Mouse (Mus musculus) spleen, adult 2 months (tissue): ENCODE results near the gene Trem2. TPM values are rescaled to one million over a fixed set of nuclear protein-coding genes. Genes with fewer than 3 reads are reported as not detected.

ENCODE experiments used
- DNase-seq, 2 experiments: peaks; one replicate each; pipeline versions ENCODE4 v3.0.0 to v3.0.0-alpha.2; 2012 to 2021; ENCODE audit warnings: low spot score in 2 of 2, low read depth in 1 of 2
- H3K27ac ChIP-seq: fragments of 200-500 bp; 2 replicates; pipeline ENCODE4 v1.5.1; 2012; ENCODE audit warnings: low read length, inconsistent platforms; ENCODE audit not compliant: insufficient read depth
- H3K27me3 ChIP-seq: fragments of 200-500 bp; 2 replicates; pipeline ENCODE4 v1.6.1; 2012; ENCODE audit warnings: mild to moderate bottlenecking, moderate library complexity, low read length, inconsistent platforms; ENCODE audit not compliant: control insufficient read depth, insufficient read depth
- H3K36me3 ChIP-seq: fragments of 200-500 bp; 2 replicates; pipeline ENCODE4 v1.6.1; 2012; ENCODE audit warnings: mild to moderate bottlenecking, low read length, inconsistent platforms; ENCODE audit not compliant: control insufficient read depth, insufficient read depth
- H3K4me1 ChIP-seq: fragments of 200-500 bp; 2 replicates; pipeline ENCODE4 v1.6.1; 2011; ENCODE audit warnings: inconsistent platforms; ENCODE audit not compliant: control insufficient read depth, insufficient read depth, insufficient read length
- H3K4me3 ChIP-seq: fragments of 200-500 bp; 2 replicates; pipeline ENCODE4 v1.5.1; 2011; ENCODE audit warnings: mild to moderate bottlenecking, inconsistent platforms; ENCODE audit not compliant: insufficient read depth, insufficient read length; ENCODE audit errors: extremely low read depth
- CTCF ChIP-seq: fragments of 200-500 bp; IDR thresholded peaks from 2 replicates; pipeline ENCODE4 v1.5.1; 2011; ENCODE audit warnings: mild to moderate bottlenecking, inconsistent platforms; ENCODE audit not compliant: insufficient read depth, insufficient read length, insufficient replicate concordance; ENCODE audit errors: extremely low read depth
- POLR2A ChIP-seq: fragments of 200-500 bp; IDR thresholded peaks from 2 replicates; pipeline ENCODE4 v1.6.1; 2011; ENCODE audit warnings: low read depth, low read length, inconsistent platforms
- WGBS: fragments of 180-500 bp; shearing (Covaris S2); methylation state at CpG from one replicate; pipeline ENCODE4 v1.1.7; 2018; 5-methylcytosine and 5-hydroxymethylcytosine counted together
- polyA plus RNA-seq: library from polyadenylated mRNA; depleted of rRNA; stranded (reverse); fragments of >200 nt; gene quantifications from 2 replicates; pipeline ENCODE4 v1.2.3, GENCODE M21; 2012

Trem2 gene
- polyA plus RNA-seq, 1 experiment = 1.0 TPM

DNA sequence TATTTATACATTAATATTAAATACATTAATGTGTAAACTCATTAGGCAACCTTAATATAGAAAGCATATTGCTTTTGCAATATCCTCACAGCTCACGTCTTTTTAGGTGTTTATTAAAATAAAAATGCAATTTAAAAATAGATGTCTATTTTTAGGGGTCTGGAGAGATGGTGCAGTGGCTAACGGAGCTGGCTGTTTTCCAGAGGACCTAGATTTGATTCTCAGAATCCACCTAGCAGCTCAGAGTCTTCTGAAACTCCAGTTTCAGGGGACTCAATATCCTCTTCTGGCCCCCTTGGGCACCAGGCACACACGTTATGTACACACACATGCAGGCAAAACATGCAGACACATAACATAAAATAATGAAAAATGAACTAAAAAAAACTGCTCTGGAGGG lies 16.1 kb downstream of the Trem2 start:
- 60% methylated on average over 3 of the region's 3 CpGs for WGBS
- Histone ChIP-seq H3K27ac (no peak overlapping the region), H3K4me1 (no peaks in the 10 kb centered on the region), H3K36me3 (no peaks in the 10 kb centered on the region), H3K27me3 (no peaks in the 10 kb centered on the region), H3K4me3 (no peak overlapping the region)
- no peak for TF ChIP-seq CTCF
- TF ChIP-seq POLR2A = no peak
- no peak for DNase-seq

DNA sequence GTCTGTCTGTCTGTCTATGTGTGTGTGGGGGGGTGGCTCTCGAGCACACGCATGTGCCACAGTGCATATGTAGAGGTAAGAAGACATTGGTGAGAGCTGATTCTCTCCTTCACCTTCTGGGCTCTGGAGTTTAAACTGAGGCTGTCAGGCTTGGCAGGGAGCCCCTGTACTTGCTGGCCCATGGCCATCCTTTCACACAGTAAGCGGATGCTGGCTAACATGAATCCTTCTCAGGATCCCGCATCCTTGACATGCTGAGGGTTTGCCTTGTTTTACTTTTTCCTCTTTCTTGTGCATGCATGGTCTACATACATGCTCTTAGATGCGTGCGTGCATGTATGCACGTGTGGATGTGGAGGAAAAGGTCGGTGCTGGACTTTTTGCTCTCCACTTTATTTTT lies 16.8 kb downstream of the Trem2 start:
- no peak for TF ChIP-seq POLR2A
- TF ChIP-seq CTCF = no peak
- no peak overlapping the region for H3K4me3 ChIP-seq
- no peaks in the 10 kb centered on the region for H3K4me1 ChIP-seq
- no peak for DNase-seq
- no peak overlapping the region for H3K27ac ChIP-seq
- H3K36me3 ChIP-seq = no peaks in the 10 kb centered on the region
- 87% methylated on average over 8 of the region's 8 CpGs for WGBS
- no peaks in the 10 kb centered on the region for H3K27me3 ChIP-seq

DNA sequence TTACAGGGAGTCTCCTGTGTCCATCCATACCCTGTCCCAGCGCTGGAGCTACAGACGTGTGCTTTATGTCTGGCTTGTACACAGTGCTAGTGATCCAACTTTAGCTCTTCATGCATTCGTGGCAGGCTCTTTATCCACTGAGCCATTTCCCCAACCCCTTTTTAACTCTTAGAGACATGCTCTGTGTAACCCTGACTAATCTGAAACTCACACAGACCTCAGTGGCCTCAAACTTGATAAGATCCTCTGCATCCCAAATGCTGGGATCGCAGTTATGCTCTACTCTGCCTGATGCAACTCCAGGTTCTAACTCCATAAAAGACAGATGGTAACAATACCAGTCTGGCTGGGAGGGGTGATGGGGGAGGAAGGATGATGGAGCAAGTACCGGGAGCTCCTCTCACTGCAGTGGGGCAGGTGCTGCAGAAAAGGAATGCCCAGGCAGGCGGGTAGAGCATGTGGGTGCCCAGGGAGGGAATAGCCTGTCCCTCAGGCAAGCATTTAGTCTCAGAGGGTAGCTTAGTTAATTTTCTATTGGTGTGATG lies 17.3 kb downstream of the Trem2 start:
- TF ChIP-seq CTCF = no peak
- TF ChIP-seq POLR2A = no peak

DNA sequence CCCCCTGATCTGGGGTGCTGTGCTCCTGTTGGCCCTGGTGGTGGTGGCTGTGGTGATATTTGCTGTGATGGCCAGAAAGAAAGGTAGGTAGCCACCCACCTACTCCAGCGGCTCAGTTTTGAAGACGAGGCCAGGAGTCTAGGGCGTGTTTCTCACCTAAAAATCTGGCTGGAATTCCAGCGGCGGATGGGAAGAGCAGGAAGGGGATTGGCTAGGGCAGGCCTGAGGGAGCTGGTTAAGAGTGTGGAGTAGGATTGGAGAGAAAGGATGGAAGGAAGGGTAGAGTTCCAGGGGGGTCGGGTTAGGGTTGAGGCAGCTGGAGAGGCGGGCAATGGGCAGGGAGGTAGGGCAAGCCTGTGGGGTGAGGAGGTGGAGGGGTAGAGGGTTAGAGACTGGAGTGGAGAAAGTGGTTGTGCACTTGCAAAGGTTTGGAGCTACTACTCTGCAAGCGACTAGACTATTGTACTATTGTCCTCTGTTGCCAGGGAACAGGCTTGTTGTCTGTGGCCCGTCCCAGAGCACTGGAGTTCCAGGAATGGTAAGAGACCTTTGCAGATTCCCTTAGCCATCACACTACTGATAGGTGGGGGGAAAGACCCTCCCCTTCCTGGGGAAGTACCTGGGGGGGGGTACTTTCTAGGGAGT lies 19.4 kb downstream of the Trem2 start:
- H3K4me1 ChIP-seq = no peaks in the 10 kb centered on the region
- no peaks in the 10 kb centered on the region for H3K36me3 ChIP-seq
- no peak overlapping the region for H3K4me3 ChIP-seq
- no peak for DNase-seq
- TF ChIP-seq POLR2A (no peak), CTCF (no peak)
- 91% methylated on average over 9 of the region's 9 CpGs for WGBS
- H3K27me3 ChIP-seq = no peaks in the 10 kb centered on the region
- H3K27ac ChIP-seq = no peak overlapping the region

More for the DNA sequence above, 17.3 kb downstream of the Trem2 start:
- DNase-seq = no peak
- Histone ChIP-seq H3K27me3 (no peaks in the 10 kb centered on the region), H3K4me1 (no peaks in the 10 kb centered on the region), H3K4me3 (no peak overlapping the region), H3K27ac (no peak overlapping the region), H3K36me3 (no peaks in the 10 kb centered on the region)
- WGBS = 82% methylated on average over 6 of the region's 6 CpGs

DNA sequence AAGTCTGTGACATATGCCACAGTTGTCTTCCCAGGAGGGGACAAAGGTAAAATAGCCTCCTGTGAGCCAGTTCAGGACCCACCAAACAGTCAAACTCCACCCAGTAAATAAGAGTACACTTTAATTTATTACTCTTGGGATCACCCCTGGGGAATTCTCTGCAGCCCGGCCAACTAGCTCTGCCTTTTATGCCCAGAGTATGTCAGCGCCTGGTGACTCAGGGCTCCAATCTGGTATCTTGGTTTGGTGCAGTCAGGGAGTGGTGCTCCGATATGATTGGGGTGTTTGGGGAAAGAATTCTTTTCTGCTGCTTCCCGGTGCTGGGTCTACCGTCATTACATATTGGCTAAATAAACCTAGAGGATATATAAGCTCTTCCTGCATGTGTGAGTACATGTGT lies 20.6 kb downstream of the Trem2 start:
- H3K4me1 ChIP-seq = no peaks in the 10 kb centered on the region
- H3K27me3 ChIP-seq = no peaks in the 10 kb centered on the region
- DNase-seq = no peak
- no peak for TF ChIP-seq POLR2A
- no peak for TF ChIP-seq CTCF
- no peak overlapping the region for H3K4me3 ChIP-seq
- H3K36me3 ChIP-seq = no peaks in the 10 kb centered on the region
- 96% methylated on average over 5 of the region's 5 CpGs for WGBS
- no peak overlapping the region for H3K27ac ChIP-seq

DNA sequence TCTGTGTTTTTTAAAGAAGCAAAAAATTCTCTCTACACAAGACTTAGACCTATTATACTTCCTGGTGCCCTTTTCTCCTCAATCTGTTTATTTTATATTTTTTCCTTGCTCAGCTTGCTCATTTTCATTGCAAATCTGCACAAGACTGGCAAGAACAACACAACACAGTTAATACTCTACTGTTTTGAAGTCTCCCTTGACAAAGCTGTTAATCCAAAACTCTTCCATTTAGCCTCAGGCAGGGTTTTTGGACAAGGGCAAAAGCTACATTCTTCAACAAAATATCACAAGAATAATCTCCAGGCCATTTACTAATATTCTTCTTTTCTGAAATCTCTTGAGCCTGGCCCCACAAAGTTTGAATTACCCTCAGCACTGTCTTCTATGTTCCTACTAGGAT lies 25.4 kb downstream of the Trem2 start:
- no peak for TF ChIP-seq POLR2A
- no peak for TF ChIP-seq CTCF
- Histone ChIP-seq H3K27me3 (no peaks in the 10 kb centered on the region), H3K4me1 (no peaks in the 10 kb centered on the region), H3K4me3 (no peak overlapping the region), H3K27ac (no peak overlapping the region), H3K36me3 (no peaks in the 10 kb centered on the region)
- DNase-seq = no peak

DNA sequence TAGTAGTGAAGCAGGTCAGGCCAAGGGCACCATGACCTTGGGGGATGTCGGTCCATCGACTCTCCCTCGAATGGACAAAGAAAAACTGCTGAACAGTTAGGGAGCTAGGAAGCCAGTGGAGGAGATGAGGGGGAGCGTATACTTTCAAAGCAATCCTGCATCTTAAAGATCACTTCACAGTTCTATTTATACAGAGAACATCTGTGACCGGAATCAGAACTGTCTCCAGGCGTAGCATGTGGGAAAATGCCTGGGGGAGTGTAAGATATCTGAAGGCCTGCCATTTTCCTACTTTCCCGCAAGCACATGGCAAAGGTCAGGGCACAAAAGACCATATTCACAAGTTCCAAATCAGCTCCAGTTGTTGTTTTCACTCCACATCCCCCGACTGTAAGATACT lies 26.8 kb downstream of the Trem2 start:
- no peak for DNase-seq
- WGBS = 87% methylated on average over 8 of the region's 8 CpGs
- TF ChIP-seq POLR2A = no peak
- TF ChIP-seq CTCF = no peak
- Histone ChIP-seq H3K4me1 (no peaks in the 10 kb centered on the region), H3K36me3 (no peaks in the 10 kb centered on the region), H3K27ac (no peak overlapping the region), H3K27me3 (no peaks in the 10 kb centered on the region), H3K4me3 (no peak overlapping the region)
